Mouse (Mus musculus) cerebellum, adult 2 months (tissue): ENCODE data around the gene Gm45837.

Experiments used
- CTCF ChIP-seq: fragments of 200-500 bp; IDR thresholded peaks from 2 replicates; pipeline ENCODE4 v1.5.1; 2011; ENCODE audit warnings: low read depth, mild to moderate bottlenecking, control low read depth, low read length, moderate library complexity, borderline replicate concordance; ENCODE audit not compliant: insufficient read depth
- POLR2A ChIP-seq: fragments of 200-500 bp; IDR thresholded peaks from 2 replicates; pipeline ENCODE4 v1.6.1; 2011; ENCODE audit warnings: low read length, control low read depth, borderline replicate concordance; ENCODE audit not compliant: insufficient read depth

DNA sequence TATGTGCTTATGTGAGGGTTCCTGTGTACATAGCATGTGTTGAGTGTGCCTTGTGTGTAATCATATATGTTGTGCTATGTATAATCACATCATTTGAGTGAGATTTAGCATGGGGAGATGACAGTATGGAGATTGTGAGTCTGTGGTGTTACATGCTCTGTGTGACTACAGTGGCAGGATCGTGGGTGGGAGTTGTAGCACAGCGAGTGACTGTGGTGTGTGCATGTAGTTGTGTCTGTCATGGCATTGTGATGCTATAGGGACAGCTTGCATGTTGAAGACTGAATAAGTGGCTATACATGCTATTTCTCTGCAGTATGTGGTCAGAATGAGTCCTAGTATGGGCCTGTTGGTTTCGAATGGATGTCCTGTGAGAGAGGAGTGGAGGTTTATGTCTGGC is 42.0 kb downstream of the Gm45837 start:
- TF ChIP-seq CTCF (no peak), POLR2A (no peak)
